Mouse (Mus musculus) right cerebral cortex, postnatal 36 days (tissue): Measurements from ENCODE around the gene Gtf3a.
A peak's percentile ranks its signal among the peaks of the same experiment; 100 is the strongest.
"Not testable (repeated sequence)": the region's sequence is repeated elsewhere in the genome, so short reads cannot be mapped to it uniquely, and the experiment has no call there.

Experiments
- DNase-seq, 2 experiments: peaks; one replicate each; pipeline ENCODE4 v3.0.0; 2022; ENCODE audit warnings: low spot score in 2 of 2, mixed read lengths in 1 of 2

The Gtf3a gene

DNA sequence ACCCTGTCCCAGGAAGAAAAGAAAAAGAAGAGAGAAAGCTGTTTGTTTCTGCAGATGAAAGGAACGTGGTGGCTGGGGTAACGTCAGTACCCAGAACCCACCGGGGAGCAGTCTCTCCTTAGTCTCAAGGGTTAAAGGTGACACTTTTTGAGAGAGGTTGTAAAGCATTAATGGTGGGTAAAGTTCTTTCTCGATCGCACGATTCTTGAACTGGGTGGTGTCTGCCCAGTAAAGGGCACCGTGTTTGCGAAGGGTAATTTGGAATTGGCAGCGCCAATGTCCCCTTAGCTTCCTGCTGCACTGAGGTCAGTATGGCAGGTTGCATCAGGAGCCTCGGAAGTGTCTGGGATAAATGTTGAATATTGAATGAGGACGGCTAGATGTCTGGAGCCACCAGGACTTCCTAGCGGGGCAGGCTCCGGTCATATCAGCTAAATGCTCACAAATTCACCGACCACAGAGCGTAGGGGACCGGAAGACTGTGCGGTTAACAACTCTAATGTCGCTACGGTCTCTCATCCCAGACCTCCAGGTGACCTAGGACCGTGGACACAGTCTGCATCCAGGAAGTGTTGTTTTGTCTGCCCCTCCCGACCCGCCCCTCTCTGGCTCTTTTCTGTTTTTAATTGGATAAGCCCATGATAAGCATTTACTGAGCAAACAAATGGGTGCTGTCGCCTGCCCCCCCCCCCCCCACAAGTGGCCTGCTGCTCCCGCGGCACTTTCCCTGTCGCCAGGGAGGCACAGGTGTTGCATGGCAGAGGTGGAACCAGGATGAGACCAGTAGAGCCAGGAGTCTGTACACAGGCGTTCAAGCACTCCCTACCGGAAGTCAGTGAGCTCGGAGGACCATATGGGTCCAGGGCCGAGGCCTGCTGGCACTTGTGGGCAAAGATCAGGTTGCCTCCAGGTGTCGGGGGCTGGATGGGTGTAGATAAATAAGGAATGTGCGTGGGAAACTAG is 10.6 kb upstream of the Gtf3a start:
- no peak for DNase-seq

DNA sequence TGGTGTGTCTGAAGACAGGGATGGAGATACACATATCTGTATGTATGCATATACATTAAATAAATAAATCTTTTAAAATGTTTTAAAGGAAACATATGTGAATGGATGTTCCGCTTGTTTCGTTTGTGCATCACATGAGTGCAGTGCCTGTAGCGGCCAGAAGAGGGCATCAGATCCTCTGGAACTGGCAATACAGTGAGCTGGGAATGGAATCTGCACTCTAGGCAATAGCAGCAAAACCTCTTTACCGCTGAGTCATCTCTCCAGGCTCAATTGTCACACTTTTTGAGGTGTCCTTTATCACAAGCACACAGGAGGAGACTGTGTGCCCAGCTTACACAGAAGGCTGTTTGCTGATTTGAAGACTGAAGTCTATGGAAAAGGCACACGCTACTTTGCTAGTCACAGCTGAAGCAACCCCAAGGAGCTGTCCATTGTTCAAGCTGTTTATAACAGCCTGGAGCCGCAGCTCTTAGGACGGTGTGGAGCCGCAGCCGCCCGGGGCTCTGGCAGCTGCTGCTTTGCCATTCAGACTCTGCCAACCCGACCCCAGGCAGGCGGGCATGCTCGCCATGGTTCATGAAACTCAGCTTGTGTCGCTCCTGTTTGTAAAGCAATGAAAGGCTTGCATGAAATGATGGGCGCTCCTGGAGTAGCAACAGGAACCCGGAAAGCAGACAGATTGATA is 9.2 kb upstream of the Gtf3a start:
- no peak for DNase-seq

DNA sequence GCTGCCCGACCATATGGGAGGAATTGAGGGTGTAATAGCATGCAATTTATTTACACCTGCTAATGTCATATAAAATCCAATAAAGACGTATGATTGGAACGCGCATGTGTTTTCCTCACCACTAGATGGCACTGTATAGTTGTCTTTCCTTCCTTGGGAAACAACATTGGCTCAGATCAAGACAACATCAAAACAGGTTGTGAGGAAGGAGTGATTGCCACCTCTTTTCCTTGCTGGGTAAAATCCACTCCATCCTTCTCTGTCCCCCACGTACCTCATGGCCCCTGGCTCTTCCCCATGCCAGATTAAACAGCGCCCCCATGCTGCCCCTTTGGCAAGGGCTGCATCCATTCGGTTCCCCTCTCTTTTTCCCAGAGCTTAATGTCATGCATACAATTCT is 8.2 kb upstream of the Gtf3a start:
- no peak for DNase-seq

DNA sequence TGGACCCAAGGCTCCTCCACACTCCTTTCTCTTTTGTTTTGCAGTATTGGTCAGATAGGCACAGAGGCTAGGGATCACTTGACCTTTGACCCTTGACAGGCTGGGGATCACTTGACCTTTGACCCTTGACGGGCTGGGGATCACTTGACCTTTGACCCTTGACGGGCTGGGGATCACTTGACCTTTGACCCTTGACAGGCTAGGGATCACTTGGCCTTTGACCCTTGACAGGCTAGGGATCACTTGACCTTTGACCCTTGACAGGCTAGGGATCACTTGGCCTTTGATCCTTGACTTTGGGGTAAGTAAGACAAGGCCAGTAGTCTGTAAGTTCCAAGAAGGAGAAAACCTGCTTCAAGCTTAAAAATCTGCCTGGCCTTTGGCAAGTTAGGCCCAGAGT is 6.5 kb upstream of the Gtf3a start:
- DNase-seq = not testable (repeated sequence)

DNA sequence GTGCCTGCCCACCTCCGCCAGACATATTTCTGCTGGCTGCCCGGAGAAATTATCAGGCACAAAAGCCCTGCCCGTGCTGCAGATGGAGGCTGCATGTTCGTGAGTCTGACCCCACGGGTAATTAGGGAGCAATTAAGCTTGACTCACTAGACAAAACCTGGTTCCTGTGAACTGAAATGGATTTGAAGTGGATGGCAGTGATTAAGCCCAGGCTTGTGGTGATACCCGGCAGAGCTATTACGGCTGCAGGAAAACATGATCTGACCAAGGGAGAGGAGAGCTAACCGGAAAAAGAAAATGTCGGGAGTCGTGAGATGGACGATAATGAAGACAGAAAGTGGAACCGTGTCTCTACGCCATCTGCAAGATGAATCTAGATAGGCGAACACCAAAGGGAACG is 5.5 kb upstream of the Gtf3a start:
- no peak for DNase-seq

DNA sequence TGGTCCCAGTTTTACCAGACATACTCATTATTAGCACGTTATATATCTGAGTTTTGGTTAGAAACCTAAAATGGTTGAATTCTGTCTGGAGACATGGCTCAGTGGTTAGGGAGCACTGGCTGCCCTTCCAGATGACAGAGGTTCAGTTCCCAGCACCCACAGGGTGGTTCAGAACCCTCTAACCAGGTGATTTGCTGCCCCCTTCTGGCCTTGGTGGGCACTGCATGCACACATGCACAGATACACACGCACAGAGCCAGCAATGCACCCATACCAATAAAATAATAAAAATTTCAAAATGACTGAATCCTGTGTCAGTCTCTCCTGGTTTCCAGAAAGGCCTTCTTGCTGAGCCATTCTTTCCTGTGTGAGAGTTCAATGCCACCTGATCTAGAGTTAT is 3.9 kb upstream of the Gtf3a start:
- DNase-seq = no peak

DNA sequence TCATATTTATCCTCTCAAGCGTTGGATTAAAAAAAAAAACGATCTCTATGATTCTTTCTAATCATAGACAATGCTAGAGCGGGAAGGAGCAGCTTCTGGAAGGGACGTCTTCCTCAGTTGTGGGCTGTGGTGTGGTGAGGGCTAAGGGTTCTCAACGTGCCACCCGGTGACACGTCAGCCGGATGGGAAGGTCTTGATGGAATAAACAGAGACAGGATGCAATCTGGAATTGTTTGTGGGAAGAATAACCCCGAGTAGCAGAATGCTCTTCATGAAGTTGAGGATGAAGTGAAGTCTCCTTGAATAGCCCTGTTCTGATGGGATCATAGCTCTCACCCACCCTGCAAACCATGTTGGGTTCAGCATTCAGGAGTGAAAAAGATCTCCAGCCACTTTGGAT is 1.8 kb upstream of the Gtf3a start:
- DNase-seq = no peak

DNA sequence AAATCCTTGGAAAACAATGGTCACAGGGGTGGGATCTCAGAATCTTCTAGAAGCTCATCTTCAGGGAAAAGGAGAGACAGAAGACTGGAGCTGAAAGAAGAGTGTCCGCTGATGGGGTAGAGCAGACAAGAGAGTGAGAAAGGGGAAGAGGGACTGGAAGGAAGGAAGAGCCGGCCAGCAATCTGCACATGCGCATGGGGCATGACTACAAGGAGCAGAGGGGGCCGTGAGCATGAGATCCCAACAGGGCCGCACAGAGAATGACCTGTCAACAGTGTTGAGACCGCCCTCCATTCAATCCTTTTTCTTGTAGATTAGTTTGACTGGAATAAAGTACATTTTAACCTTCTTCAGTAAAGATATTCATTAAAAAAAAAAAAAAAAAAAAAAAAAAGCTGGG is 960 bp upstream of the Gtf3a start:
- DNase-seq = no peak

DNA sequence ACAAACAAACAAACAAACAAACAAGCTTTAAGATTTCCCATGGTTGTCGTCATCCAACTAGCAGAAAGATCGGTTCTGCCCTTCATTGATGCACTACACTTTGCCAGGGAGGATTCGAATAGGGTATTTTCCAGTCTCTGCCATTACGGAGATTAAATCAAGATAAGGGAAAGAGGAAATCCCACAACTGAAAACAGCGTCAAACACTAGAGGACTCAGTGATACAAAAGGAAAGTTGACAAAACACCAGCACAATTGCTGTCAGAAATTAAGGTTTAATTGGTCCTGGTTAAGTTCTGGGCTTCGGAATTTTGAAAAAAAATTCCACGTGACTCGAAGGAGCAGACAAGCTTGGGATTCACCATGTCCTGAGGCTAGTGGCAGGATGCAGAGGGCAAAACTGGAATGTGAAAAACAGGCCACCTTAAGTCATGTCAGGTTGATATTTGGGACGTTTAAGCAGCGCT is 383 bp upstream of the Gtf3a start:
- no peak for DNase-seq

DNA sequence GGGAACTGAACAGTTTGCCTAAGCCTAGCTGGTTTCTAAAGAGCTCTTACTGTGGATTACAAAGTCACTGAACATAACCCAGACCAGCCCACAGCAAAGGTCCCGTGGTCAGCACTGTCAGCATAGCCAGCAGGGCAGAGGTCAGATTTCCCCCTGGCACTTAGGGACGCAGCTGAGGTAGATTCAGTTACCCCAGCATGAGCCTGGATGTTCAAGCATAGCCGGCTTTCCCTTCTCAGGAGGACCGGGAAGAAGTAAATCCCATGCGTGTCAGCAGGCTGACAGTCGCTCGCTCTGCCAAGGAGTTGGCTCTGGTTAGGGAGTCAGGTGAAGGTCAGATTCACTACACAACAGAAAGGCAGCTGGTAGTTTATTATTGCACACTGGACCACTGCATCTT is 6.1 kb downstream of the Gtf3a start:
- no peak for DNase-seq

DNA sequence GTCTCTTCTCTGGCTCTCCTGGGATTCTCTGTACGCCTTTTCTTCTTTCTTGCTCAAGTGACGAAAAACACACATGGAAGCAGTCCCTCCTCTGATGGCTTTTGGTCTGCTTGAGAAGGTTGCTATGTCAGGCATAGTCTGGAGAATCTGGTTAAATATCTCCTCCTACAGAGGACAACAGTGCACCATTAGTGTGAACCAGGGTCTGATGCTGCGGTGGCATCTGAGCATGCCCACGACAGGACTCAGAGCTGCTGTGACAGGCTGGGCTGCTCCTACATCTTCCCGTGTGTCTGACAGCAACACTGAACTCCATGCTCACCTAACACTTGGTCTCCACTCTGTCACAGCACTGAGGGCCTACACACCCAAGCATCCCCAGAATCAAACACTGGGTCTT is 7.2 kb downstream of the Gtf3a start:
- no peak for DNase-seq

DNA sequence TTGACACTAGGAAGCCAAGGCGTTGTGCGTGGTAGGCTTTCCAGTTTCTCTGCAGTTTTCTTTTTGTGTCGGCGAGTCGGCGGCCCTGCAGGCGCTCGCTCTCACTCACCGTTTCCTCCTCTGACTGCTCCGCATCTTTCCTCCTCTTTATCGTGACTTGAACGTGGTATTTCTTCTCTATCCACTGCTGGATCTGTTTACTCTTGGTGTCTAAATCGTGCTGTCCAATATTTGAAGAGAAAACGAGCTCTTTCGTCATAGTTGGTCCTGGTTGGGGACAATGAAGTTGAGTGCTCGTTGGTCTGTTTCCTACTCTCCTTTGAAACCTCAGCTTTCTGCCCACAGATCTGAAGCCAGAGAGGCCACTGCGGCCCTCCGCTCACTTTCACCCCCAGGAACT is 8.2 kb downstream of the Gtf3a start:
- DNase-seq = no peak

DNA sequence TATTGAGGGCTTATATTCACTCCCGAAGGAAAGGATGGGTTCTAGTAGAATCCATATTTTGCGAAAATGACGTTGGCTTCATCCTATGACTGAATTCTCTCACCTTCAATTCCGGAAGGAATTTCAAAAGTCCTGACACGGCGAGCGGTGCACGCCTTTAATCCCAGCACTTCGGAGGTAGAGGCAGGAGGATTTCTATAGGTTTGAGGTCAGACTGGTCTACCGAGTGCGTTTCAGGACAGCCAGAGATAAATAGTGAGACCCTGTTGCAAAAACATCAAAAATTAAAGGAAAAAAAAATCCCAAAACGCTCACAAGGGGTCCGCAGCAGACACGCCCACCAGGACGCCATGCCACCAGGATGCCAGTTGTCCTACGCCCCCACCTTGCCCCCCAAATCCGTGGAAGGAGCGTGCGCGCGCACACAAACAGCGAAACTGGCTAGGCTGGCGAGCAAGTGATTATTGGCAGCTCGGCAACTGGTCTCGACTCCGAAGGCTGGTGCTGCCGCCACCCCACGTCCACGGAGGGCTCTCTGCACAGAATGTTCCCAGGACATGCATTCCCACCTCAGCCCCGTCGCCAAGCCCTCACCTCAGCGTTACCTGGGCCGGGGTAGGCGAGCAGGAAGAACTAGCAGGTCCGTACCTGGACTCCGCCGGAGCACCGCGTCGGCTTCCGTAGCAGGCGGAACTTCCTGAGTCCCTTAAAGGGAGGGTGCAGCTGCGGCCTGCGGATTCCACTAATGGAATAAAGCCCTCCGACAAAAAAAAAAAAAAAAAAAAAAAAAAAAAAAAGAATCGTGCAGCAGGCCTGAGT is 14.9 kb downstream of the Gtf3a start, which contains the start of gene Mtif3:
Gene Mtif3, minus strand, starts transcription at position 683 of the 819 bp plus-strand sequence.
- peak; percentile 79 to 80 for DNase-seq

DNA sequence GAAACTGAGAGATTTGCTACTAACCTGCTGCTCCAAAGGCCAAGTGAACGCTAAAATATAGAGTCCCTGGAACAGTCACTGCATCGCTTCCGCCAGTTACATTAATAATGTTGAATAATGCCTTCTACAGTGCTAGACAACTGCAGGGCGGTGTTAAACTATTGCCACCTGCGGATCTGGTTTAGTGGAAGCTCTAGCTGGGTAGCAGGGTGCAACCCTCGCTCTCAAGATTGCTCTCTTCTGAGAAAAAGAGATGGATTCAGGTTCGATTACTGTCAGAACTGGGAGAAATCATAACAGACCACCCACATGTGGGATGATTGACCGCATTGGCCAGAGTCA is 15.5 kb downstream of the Gtf3a start:
- no peak for DNase-seq

DNA sequence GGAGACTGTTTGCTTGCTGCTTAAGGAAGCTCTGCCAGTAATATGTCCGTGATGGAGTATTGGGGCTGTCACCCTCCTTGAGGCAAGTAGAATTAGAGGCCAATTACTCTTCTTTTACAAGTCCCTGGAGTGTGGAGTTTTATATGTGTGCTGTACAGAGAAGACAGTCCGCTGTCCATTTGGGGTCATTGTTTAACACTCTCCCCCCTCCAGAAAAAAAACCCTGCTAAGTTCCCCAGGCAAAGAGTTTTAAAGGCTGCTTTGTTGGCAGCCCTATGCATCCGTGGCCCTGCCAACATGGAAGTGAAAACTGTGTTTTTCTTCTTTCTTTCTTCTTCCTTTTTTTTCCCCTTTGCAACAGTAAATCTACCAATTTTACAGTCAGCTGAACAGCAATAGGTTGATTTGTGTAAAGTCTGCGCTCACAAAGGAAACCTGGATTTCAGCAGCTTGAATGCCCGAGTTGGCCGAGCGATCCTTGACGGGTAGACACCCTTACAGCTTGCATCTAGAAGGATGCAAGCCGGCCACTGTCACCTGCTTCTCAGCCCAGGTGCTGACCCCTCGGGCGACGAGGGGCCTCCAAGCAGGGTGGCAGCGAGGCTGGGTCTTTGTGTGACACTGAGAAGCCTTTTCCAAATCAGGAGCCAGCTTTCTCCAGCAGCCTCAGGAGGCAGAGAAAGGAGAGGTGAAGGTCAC is 20.4 kb downstream of the Gtf3a start:
- DNase-seq = no peak

DNA sequence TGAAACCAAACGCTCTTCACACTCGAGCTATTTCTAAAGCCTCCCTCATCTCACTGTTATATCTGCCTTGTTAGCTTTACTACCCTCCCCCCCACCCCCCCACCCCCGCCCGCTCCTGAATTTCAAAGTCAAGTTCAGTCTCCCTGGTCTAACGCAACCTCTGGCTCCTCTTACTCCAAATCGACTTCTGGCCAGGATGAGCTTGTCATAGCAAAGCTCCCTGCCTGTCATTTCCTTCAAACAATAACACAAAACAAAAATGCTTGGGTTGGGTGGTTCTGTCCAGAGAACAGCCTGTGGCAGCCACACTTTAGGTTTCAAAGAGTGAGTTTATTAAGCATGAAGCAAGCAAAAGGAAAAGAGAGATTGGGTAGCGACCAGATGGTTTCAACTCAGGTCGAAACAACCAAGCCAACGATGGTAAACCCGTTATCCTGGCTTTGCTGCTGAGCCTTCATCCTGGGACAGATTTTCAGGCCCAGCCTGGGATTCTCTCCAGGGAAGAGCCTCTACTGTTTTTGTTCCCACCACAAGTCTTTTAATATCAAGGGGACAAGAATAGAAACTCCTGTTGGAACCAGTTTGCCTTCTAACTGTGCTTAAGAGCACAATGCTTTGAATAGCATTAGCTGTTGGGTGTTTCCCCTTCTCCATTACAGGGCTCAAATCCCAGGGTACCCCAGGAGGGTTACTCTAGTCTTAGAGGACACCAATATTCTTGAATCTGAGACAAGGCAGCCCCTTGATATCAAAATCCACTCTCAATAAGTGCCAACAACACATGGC is 23.5 kb downstream of the Gtf3a start:
- no peak for DNase-seq

DNA sequence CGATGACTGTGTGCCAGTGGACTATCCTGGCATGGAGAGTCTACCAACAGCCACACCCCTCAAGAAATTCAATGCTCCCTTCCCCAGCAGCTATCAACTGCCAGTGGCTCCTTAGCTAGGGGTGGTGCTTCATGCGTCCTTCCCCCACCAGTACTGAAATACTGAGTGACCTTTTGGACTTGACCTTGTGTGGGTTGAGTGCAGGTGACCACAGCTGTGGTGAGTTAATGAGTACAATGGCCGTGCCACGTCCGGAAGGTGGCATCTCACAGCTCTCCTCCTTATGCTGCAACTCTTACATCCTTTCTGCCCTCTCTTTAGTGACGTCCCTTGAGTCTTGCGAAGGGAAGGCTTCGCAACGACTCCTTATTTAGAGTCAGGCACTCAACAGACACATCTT is 24.9 kb downstream of the Gtf3a start:
- no peak for DNase-seq

DNA sequence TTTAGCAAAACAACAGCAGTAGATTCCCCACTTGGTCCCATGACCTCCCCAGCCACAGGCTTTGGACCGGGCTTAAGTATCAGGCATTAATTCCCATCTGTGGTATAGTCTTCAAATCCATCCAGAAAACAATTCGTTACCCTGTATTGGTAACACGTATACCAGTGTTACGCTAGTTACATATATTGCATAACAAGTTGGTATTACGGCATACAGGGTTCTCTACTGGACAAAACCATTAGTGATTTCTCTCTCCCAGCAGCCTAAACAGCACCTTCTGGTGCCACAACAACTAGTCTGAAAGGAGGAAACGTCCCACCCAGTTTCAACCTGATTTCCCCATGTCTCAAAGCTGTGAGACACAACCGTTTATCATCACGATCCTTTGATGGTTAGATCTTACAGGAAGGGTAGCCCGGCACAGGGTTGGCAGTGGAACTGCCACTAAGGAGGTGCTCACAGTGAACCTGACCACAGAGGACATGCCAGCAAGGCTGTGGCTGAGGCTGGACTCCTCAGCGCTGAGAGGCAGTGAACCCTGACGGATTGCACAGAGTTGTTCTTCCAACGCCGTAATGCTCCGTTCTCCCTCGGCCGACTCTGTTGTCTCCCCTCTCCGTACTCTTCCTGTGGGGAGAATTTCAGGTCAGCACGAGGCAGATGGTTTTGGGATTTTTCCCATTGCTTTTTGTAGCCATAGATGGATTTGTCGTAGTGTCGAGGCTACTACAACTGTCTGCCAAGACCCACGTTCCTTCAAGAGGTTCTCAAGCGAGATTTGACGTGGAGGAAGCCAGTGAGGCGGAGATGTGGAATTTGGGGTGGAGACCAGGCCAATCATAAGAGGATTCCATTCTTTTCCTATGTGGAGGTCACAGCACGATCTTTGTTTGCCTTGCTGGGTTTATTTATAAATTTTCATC is 25.7 kb downstream of the Gtf3a start:
- DNase-seq = no peak

DNA sequence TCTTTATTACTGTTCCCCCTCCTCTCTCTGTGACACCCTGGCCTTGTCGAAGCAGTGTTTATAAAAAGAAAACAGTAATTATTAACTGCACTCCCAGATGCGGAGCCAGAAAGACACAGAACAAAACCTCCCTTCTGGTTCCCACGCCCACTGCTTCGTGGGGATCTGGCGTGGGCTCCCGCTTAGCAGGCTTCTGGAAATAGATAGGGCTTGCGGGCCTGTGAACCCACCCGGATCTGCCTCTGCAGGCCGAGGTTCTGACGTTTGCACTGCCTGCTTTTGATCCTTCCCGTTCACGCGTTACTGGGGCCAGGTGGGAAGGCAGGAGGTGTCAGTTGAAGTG is 26.3 kb downstream of the Gtf3a start:
- DNase-seq = no peak

DNA sequence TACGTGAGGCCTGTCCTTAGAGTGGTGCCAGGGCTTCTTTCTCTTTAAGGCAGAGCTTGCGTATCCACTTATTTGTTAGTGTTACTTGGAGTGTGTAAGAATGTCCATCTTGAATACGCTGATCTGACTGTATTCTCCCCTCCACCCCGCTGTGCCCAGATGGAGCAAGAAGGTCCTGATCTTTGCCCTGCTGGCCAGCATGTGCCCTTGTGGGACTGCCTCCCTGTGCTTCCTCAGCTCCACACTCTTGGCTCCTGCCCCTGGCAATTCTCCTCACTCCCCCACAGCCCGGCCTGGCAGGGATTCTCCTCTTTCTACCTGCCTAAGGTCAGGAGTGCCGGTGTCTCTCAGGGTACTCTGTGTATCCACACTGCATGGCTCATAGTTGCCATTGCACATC is 32.9 kb downstream of the Gtf3a start:
- no peak for DNase-seq
